Mouse (Mus musculus) gastrocnemius, postnatal 10 days (tissue): ENCODE data around the gene Dop1a. TPM values are rescaled to one million over a fixed set of nuclear protein-coding genes. Genes with fewer than 3 reads are reported as not detected.
A peak's percentile ranks its signal among the peaks of the same experiment; 100 is the strongest.

Experiments used
- DNase-seq: peaks from one replicate; pipeline ENCODE4 v3.0.0; 2021; ENCODE audit warnings: mixed read lengths
- long read RNA-seq, 2 experiments: library from polyadenylated mRNA; stranded (forward); transcript quantifications; one replicate each; pipeline ENCODE4 v2.0.0; 2021
- total RNA-seq, 2 experiments: library from RNA; stranded (reverse); gene quantifications; 2 replicates each; pipeline ENCODE4 v1.2.3; 2021

Dop1a gene
- 10 to 100 TPM; 12.5 to 19.5 TPM for total RNA-seq
- long read RNA-seq, experiment 1, partial matches to known transcripts, result 1 of 4 reads
- long read RNA-seq, experiment 1, other reads (novel, unspliced or antisense), result 3 of 4 reads
- long read RNA-seq, experiment 2, partial matches to known transcripts, result 2 of 2 reads
- long read RNA-seq, experiment 2, other reads (novel, unspliced or antisense), result 0 of 2 reads

- peak; percentile 94 for DNase-seq
These were observed at the start of gene Dop1a for GRCm38 (mm10) chr9:86466990-86467870. Gene Dop1a (plus strand): TSS chr9:86467154.

DNA sequence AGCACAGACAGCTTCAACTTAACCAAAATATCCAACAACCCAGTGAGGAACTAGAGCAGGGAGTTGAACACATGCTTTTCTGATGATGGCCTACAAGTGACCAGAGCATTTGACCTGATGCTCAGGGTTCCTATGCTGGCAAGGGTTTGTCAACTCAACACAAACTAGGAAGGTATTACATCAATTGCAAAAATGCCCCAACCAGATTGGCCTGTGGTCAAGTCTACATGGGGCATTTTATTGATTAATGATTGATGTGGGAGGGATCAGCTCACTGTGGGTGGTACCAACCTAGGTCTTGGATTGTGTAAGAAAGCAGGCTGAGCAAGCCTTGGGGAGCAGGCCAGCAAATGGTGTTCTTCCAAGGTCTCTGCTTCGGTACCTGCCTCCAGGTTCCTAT is 49.0 kb upstream of the Dop1a start:
- no peak for DNase-seq

DNA sequence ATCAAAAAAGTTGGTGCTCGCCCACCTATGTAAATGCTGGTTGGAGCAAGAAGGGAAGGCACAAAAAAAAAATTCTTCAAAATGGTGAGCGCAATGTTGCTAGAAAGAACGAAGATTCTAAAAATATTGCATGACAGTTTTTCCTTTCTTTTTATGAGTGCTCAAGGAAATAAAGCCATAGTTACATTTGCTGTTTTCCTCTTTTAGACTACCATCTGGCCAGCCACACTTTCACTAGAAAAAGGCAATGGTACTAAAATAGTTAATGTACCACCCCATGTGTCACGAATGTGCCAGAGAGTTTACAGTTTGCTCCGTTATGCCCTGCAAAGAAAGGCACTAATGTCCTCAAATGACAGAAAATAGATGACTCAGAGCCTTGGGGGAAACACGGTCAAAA is 47.6 kb upstream of the Dop1a start:
- no peak for DNase-seq

GRCm38 (mm10) chr9:86423331-86423730 is 43.6 kb upstream of the Dop1a start:
- no peak for DNase-seq

DNA sequence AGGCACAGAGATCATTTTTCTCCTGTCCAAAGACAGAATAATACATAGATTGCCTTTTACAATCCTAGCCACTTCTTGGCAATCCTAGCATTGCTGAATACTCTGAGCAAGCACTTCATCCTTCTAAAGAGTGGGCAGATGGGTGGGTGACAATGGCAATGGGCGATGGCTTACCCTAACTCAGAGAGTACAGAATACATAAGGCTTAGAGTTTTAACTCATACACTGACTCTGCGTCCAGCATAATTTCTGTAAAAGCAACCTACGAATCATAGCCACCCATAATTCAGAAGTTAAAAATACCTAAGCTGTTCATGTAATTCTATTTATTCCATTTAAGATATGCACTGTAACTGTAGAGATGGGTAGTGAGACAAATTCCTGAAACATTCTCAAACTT is 31.4 kb upstream of the Dop1a start:
- no peak for DNase-seq

- DNase-seq, result no peak
These were observed 30.3 kb upstream of the Dop1a start for GRCm38 (mm10) chr9:86436608-86437007.

DNA sequence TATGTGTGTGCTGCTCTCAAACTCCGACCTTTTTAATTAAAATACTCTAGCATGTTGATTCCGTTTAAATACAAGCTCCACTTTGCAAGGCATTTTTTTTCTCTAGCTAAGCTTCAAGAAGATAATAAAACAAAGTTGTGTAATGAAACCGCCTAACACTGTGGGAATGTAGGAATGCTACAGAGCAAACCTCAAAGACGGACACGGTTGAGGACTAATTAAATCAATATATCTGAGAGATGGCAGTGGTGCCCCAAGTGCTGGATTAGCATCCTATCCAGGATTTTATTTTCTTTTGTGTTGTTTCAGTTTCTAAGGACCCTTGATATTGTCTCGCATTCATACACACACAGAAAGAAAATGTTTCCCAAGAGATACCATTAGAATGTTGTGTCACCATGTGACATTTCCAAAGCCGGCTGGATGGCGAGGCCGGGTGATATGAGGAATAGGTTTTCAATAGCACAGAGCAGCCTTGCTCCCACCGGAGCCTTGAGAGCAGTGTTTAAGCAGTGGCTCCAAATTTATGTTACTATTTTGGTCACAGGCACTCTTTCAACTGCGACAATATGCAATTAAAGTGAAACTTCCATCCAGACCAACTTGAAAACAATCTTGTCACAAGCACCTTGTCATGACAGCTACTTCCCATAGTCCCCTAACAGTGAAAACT is 28.5 kb upstream of the Dop1a start:
- no peak for DNase-seq

DNA sequence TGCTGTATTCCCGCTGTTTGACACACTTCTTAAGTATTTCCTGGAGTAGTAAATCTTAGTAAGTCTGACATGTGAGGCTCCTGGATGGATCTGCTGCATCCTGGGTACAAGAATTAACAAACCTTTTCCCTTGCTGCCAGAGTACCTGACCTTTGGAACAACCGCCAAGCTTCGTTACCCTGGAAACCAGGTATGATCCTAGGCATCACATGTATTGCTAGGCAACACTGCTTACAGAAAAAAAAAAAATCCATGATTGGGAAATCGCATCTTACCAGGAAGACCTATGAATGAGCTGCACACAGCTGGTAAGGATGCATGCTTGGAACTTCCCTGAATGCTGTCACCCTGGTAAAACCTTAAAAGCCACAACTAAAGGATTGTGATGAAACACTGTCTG is 24.7 kb upstream of the Dop1a start:
- no peak for DNase-seq

- DNase-seq, result no peak
These were observed 20.1 kb upstream of the Dop1a start for GRCm38 (mm10) chr9:86446847-86447246.

- DNase-seq, result no peak
These were observed 19.5 kb upstream of the Dop1a start for GRCm38 (mm10) chr9:86447431-86447830.

GRCm38 (mm10) chr9:86449581-86449980 is 17.4 kb upstream of the Dop1a start:
- DNase-seq, result peak; percentile 81

- no peak for DNase-seq
These were observed 15.9 kb upstream of the Dop1a start for GRCm38 (mm10) chr9:86451094-86451493.

GRCm38 (mm10) chr9:86451617-86452016 is 15.3 kb upstream of the Dop1a start:
- DNase-seq, result peak; percentile 59

GRCm38 (mm10) chr9:86453626-86454025 is 13.3 kb upstream of the Dop1a start:
- no peak for DNase-seq

GRCm38 (mm10) chr9:86464151-86465105 is 2.5 kb upstream of the Dop1a start, which contains the start of gene Ube2cbp:
Gene Ube2cbp (minus strand): TSS chr9:86464950.
- DNase-seq, result peak; percentile 88

DNA sequence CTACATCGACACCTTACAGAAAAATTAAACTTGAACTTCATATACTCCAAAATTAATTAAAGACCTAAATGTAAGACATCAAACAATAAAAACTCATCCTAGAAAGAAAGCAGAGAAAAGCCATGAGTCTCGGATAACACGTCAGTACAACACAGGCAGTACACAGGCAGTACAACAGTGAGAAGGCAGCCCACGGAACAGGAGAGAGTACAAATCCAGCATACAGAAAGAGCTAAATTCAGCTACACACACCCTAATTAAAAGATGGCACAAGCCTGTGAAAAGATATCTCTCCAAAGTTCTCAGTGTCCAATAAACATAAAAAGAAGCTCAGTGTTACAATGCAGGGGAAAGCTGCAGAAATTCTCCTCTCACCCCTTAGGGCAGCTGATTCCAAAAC is 9.0 kb downstream of the Dop1a start:
- DNase-seq, result no peak

DNA sequence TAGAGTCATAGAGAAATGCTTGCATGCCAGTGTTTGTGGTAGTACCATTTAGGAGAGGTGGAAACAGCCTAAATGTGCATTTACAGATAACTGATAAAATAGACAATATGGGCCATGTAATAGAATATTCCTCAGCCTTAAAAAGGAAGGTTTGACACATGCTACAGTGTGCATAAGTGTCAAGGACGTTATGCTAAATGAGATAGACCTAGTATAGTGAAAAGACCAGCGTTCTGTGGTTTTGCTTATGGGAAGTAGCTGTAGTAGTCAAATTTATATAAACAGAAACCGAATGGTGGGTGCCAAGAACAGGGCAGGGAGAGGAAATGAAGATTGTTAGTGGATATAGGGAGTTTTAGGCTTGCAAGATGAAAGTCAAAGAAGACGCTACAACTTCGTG is 9.8 kb downstream of the Dop1a start:
- DNase-seq, result no peak

DNA sequence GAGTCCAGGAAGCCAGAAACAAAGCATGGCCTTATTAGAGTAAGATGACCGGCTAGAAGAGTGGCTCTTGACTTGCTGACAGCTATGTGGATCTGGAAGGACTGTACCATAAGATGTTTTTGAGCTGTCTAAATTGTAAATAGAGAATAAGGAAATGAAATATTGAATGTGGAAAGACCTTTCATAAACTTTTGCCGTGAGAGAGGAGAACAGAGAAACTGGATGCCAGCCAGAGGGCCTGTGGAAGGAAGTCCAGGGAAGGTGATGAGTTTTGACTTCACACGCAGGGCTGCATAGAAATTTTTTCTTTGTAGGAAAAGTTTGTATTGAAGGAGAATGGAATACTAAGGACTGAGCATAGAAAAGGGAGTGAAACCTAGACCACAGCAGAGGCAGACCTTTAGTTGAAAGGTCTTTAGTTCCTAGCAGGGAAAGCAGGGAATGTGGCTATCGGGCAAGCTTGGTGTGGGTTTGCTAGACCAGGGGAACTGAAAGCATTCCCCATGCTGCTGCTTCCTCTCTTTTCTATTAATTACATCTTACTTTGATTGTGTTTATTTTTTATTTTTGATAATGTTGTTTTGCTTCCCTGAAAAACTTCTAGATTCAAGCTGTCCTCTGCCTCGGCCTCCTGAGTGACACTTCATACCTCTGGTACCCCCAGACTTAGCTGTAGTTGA is 11.6 kb downstream of the Dop1a start:
- peak; percentile 4 for DNase-seq

DNA sequence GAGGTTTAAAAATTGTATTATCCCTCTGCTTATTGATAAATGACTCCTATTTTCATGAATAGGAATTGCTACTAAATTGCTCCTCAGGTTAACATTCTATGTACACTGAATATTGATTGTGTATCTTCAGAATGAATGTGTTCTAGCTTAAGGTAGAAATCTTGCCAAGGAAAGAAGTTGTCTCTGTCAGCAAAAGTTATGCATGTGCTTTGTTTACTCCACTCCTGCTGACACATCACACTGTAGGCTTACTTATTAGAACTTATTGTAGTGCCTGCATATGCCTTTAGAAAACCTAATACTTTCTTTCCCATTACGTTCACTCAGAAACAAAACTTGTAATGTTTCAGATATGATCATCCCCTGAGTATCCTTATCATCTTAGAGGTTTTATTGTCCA is 15.3 kb downstream of the Dop1a start:
- no peak for DNase-seq

DNA sequence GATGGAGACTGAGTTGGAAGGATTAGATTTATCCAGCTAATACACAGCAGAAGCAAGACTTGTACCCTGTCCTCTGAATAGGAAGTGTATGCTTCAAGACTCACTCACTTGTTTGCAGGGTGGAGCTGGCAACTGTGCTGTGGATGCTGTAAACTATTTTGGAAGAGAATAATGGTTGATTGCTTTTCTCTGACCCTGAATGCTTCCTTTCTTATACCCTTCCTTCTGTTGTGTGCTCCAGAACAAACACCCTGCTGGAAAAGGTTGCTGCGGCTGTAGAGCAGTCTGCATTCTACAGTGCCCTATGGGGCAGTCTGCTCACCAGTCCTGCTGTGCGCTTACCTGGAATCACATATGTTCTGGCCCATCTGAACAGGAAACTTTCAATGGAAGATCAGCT is 24.8 kb downstream of the Dop1a start:
- DNase-seq, result no peak

- DNase-seq, result no peak
These were observed 29.3 kb downstream of the Dop1a start for GRCm38 (mm10) chr9:86496261-86496660.
